Mouse (Mus musculus): ENCODE results near the gene Reck.

Reck gene

DNA sequence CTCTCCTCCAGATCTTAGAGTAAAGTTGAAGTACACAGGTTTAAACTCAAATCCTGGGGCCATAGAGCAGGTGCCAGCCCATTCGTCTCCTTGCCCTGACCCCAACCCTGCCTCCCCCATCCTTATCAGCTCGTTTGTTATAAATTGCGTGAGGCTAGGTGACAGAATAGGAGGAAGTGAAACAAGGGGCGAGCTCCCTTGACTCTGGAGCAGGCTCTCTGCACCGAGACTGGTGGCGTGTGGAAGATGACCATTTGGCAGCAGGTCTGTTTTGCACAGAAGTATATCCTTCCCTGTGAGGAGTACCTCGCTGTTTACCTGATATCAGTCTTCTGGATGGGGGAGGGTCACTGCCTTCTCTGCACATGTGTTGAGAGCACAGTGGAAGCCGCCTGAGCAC lies 23.9 kb downstream of the Reck start:
- in situ Hi-C loops (cut with MboI, MseI), result loop anchor here (10.0 kb wide), 1 partner anchor 216 kb away; no protein-coding TSS in a partner anchor

DNA sequence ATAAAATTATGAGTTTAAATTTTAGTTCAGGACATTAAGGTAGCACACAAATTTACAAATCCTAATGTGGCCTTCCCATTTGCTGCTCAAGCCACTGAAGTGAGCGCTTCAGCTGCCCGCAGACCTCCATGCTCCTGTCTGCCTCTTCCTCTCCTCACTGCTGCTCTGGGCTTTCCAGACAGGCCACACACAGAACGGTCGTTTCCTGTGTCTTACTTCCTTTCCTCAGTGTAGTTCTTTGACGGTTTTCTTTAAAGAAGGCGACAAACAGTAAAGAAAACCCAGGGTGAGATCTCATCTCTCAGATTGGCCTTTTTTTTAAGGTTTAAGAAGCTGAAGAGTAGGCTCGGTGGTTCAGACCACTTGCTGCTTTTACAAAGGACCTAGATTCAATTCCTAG lies 28.4 kb downstream of the Reck start:
- in situ Hi-C loops (cut with MboI, MseI), result no loop called here

DNA sequence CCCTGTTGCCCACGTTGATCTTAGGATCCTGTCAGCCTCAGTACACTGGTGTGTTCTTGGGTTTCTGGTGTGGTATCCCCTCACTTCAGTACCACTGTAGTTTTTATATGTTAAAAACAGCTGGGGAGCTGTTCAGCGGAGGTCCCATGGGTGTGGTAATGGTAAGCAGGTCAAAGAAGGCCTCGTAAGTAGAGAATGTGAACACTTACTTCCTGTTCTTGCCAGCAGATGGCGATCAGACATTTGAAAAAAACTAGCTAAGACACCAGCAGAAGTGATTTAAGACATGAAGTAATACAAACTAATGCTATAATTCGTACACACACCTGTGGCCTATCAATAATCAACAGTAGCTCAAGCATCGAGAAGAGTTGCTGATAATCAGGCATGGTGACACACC lies 31.1 kb downstream of the Reck start:
- in situ Hi-C loops (cut with MboI, MseI), result no loop called here

DNA sequence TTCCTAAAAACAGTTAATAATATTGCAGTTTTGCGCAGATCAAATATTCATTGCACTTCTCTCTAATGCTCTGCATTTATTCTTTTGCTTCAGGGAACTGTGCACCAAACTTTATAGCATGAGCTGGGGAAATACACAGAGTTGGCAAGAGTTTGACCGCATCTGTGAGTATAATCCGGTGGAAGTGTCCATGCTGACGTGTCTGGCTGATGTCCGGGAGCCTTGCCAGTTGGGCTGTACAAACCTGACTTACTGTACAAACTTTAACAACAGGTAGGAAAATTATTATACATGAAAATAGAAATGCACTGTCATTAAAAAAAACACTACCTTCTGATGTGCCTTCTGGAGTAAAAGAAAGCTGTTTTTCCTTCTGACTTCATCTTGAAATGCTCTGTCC lies 42.9 kb downstream of the Reck start:
- in situ Hi-C loops (cut with MboI, MseI), result no loop called here

DNA sequence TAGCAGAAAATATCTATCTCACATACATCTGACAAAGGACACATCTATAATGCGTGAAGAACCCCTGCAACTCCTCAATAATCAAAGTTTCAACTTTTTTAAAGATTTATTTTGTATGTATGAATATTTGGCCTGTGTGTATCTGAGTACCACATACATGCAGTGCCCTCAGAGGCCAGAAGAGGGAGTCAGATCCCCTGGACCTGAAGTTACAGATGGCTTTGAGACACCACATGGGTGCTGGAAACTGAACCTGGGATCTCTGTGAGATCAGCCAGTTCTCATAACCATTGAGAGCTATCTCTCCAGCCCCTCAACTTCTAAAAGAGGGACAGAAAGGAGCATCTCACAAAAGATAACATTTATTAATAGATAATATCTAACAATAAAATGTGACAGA lies 45.3 kb downstream of the Reck start:
- in situ Hi-C loops (cut with MboI, MseI), result no loop called here

DNA sequence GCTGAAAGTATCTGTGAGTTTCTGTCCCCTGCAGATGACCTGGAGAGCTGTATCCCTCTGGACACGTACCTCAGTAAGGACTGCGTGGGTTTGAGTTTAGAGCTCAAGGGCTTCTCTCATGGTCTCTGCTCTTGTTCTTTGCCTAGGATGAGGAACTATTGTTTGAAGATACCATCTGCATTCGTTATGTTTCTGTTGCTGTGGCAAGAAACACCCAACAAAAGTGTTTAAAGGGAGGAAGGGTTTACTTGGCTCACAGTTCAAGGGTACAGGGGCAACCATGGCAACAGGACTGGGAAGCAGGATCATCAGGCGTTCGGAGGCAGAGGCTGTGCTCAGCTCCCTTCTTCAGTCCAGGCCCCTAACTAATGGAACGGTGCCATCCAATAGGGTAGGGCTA lies 49.8 kb downstream of the Reck start:
- in situ Hi-C loops (cut with MboI, MseI), result loop anchor here (5.0 to 25.0 kb wide), 2 partner anchors 57 to 1062 kb away; partner anchors contain the start of genes Ccin and Grhpr

DNA sequence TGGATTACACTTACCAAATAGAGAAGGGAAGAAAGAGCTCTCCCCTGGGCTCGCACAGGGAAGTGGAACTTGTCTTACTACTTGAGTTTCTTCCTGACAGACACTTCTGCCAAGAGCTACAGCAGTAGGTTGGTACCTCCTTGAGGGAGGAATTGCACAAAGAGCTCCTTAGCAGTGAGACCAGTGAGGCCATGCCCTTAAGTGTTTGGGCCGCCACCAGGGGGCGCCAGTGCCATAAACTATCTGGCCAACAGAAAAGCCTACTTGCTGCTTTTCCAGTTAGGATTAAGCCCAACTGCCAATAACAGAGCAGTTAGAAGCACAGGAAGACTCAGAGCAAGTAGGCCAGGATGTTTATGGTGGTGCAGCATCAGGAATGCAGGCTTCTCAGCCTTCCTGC lies 50.4 kb downstream of the Reck start:
- in situ Hi-C loops (cut with MboI, MseI), result loop anchor here (5.0 to 25.0 kb wide), 2 partner anchors 57 to 1062 kb away; partner anchors contain the start of genes Ccin and Grhpr

DNA sequence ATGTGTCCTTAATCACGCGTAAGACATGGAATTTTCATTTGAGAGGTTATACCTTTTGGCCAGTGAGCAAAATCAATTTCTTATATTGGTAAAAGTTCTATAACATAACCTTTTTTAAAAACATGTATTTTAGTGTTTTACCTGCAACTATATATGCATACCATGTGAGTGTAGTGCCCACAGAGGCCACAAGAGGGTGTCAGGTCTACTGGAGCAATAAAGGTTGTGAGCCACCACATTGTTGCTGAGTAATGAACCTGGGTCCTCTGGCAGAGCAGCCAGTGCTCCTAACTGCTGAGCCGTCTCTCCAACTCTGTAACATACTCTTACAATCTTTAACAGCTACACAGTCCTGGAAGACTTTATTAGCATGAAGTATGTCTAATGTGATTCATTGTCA lies 52.5 kb downstream of the Reck start:
- in situ Hi-C loops (cut with MboI, MseI), result loop anchor here (5.0 to 25.0 kb wide), 2 partner anchors 54 to 1059 kb away; partner anchors contain the start of genes Ccin and Grhpr

DNA sequence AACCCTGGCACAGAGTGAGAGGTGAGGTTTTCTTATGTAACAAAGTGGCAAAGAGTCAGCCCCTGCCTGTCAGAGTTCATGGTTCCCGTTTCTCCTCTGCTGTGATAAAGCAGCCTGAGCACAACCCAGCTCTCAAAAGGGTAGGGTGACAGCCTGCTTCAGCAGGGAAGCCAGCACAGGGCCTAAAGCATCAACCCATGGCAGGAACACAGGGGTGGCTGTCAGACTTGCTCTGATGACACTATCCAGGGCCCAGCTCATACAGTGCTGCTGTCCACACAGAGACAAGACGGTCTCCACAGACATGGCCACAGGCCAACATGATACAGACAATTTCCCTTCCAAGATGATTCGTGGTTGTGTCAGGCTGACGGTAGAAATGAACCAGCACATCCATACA lies 56.5 kb downstream of the Reck start:
- in situ Hi-C loops (cut with MboI, MseI), result loop anchor here (25.0 kb wide), 1 partner anchor 1055 kb away; the partner anchor contains the start of gene Grhpr

DNA sequence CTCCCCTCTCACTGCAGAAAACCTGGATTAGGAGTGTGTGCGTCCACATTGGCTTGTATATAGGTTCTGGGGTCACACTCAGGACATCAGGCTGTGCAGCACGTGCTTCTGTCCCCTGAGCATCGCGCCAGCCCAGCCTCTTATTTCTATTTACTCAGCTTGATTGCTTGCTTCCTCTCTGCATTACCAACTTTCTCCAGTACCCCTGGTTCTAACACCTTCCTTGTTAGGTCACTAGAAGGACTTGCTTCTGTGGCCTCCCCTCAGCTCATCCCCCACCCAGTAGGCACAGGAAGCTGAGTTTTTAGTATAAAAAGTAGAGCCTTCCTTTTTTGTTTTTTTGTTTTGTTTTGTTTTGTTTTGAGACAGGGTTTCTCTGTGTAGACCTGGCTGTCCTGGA lies 60.9 kb downstream of the Reck start:
- in situ Hi-C loops (cut with MboI, MseI), result loop anchor here (25.0 kb wide), 1 partner anchor 1051 kb away; the partner anchor contains the start of gene Grhpr

DNA sequence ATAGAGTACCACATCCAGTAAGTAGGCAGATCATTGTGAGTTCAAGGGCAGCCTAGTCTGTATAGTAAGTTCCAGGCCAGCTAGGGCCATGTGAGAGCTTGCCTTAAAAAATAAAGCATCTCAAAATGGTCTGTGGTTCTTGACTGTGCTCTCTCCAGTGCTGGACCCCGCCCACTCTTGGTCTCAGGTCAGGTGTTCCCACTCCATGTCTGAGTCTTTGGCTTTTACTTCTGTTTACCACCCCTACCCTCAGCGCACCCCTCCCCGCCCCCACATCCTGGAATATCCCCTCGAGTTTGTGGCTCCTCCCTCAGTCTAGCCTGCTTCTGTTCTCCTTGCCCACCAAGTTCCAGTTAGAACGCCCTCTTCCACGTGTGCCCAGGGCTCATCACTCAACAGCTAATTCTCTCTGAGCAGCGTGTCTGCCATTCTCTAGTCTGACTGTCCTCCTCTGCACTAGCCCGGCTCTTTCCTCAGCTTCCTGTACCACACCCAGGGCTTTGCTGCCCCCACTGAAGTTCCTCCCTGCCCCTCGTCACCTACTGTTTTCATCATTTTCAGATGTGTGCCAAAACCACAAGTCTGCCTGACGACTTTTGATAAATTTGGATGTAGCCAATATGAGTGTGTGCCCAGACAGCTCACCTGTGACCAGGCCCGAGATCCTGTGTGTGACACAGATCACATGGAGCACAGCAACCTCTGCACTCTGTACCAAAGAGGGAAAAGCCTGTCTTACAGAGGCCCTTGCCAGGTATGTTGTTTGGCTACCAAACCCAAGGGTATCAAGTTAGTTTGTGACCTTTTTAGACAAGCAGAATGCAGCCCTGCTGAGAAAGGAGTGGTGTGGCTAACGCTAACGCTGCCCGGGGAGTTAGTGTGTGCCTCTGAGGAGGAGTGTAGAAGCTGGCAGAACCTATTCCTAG lies 61.7 kb downstream of the Reck start:
- in situ Hi-C loops (cut with MboI, MseI), result loop anchor here (25.0 kb wide), 1 partner anchor 1050 kb away; the partner anchor contains the start of gene Grhpr

DNA sequence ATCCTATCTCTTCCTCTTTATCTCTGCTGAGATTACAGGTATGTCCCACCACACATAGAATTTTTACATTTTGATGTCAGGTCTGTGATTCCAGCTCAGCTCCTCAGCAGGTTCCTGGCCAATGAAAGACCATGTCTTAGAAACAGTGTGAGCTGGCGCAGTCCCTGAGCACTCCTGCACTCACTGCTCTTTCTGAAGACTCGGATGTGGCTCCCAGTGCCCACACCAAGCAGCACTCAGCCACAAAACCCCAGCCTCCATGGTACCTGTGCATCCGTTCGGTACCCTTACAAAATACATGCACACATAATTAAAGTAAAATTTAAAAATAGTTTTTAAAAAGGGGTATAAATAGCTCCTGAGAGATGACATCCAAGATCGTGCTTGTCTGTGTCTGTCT lies 66.0 kb downstream of the Reck start:
- in situ Hi-C loops (cut with MboI, MseI), result loop anchor here (25.0 kb wide), 1 partner anchor 1046 kb away; the partner anchor contains the start of gene Grhpr

DNA sequence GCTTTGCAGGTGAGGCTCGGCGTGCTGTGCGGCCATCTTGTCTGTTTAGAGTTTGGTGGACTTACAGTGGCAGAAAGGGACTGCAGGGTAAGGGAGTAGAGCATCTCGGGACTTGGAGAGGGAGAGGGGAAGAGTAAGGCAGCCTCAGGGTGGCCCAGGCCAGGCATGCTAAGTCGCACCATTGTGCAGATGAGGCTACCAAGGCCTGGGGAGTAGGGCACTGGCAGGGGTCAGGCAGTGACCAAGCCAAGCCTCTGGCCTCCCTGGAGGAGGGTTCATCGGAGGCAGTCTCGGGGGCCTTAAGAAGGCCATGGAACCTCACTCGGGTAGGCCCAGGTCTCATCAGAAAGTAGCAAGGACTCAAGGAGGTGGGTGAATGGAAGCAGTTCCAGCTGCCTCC lies 67.1 kb downstream of the Reck start:
- in situ Hi-C loops (cut with MboI, MseI), result loop anchor here (25.0 kb wide), 1 partner anchor 1045 kb away; the partner anchor contains the start of gene Grhpr

DNA sequence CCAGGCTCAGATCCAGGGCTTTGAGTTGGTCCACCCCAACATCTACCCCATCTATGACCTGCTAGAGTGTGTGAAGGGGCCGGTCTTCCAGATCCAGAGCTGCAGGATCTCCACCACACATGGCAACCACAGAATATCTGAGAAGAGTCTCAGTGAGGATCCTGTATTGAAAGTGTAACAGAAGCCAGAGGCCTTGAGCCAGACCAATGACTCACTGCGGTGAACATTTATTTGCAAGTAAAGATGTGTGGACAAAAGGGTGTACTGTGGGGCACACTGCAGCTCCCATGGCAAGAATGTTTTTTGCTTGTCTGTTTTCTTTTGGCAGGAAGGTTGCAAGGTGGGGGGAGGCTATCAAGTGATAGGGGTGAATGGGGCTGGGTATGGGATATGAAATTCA lies 72.2 kb downstream of the Reck start:
- in situ Hi-C loops (cut with MboI, MseI), result loop anchor here (25.0 kb wide), 1 partner anchor 1040 kb away; the partner anchor contains the start of gene Grhpr

DNA sequence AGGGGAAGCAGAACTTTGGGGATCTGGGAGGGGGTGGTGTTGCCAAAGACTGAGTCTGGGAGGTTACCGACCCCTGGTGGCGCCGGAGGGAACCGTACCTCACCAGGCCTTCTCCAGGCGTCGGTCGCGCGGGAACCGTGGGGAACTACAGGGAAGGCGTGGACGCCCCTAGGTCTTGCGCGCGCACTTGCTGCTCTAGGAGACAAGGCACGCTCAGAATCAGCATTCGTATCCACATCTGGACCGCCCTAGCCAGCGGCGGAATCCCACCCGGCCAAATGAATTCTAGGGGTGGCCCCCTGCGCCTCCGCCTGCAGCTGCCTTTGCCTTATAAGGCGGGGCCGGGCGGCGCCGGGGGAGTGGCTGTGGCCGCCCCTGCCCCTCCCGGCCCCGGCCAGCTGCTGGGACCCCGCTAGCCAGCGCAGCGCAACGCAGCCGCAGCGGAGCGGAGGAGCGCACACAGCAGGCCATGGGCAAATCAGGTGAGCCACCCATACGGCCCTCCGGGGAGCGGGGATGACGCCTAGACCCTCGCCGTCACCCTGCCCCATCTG lies 82.0 kb downstream of the Reck start, which contains the start of gene Glipr2:
Gene Glipr2, plus strand, starts transcription at position 110 of the 554 bp plus-strand sequence.
- in situ Hi-C loops (cut with MboI, MseI), result no loop called here

DNA sequence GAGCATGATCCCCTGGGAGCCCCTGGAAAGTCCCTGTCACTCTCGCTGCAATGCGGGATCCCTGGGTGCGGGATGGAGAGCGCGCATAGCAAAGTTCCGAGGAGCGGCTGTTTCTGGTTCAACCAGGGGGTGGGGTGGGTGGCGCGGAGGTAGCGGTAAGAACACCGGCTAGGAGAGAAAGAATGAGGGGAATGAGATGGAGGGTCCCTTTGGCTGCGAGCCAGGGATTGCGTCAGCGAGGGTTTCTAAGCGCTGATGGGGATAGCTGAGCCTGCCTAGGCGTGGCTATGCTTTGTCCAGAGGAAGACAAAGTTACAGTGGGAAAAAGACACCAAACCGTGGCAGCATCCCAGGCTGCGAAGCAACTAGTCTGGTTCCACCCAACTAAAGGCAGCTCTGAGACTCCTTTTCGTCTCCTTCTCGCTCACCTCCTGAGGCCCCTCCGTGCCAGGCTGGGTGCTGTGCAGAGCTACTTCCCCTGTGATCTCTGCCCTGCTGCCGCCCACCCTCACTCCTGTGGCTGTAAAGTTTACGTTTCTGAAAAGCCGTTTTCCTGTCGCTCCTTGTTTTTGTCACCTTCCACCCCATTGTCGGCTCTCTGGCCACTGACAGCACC lies 82.6 kb downstream of the Reck start:
- in situ Hi-C loops (cut with MboI, MseI), result no loop called here

DNA sequence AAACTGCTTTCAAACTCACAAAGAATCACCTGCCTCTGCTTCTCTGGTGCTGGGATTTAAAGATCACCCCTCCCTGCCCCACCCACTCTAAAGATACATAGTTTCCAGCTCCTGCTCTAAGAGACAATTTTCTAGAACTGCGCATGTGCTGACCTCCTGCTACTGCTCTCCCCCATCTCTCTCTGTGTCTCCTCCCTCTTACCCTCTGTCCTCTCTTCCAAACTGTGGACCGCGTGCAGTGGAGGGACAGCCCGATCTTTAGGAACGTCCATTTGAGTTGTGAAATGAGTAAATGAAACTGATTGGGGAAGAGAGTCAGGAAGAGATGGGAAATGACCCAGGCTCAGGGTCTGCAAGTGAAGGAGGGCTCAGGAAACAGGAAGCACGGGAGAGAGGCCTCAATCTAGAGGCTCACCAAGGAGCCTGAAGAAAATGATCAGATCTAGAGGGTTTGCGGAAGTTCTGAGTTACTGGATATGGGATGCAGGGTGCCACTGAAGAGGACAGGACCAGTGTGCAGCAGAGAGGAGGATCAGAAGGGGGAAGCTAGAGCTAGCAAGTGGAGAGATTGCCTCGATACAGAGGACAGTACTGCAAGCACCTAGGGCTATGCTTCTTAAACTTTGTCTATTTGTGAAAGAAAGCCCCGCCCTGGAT lies 84.3 kb downstream of the Reck start:
- in situ Hi-C loops (cut with MboI, MseI), result loop anchor here (10.0 kb wide), 1 partner anchor 945 kb away; the partner anchor contains the start of gene Fancg

DNA sequence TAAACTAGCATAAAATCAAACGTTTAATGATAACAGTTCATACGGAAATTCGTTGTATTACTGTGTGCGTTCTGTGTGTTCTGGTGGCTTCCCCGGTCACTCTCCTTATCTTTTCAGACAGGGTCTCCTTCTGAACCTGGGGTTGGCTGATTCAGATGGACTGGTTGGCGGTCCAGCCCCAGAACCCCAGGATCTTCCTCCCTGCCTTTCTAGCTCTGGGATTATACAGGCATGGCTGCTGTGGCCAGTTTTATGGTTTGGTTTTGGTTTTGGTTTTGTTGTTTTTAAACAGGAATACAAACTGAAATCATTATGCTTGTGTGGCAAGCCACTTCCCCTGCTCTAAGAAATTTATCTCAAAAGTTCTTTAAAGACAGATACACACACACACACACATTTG lies 84.9 kb downstream of the Reck start:
- in situ Hi-C loops (cut with MboI, MseI), result loop anchor here (10.0 kb wide), 1 partner anchor 945 kb away; the partner anchor contains the start of gene Fancg

DNA sequence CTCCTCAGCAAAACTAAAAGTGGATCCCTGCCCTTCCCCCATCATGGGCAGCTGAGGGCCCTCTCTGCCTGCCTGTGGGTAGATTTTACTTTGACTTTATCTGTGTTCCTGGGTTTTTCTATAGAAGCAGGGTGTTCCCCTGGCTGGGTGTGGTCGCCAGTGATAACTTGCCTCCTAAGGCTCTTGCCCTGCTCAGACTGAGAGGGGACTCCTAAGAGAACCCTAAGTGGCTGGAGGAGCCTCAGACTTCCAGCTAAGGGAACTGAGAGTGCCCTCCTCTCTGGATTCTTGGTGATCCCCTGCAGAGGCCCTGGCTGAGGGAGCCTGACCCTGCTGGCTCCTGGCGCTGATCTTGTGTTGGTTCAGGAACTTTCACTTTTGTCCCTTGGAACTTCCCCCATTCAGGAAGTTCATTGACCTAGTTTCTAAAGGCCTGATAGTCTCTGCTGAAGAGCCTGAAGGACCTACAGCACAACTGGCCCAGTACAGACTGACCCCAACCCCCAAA lies 89.0 kb downstream of the Reck start:
- in situ Hi-C loops (cut with MboI, MseI), result loop anchor here (10.0 kb wide), 1 partner anchor 950 kb away; the partner anchor contains the start of gene Fancg

DNA sequence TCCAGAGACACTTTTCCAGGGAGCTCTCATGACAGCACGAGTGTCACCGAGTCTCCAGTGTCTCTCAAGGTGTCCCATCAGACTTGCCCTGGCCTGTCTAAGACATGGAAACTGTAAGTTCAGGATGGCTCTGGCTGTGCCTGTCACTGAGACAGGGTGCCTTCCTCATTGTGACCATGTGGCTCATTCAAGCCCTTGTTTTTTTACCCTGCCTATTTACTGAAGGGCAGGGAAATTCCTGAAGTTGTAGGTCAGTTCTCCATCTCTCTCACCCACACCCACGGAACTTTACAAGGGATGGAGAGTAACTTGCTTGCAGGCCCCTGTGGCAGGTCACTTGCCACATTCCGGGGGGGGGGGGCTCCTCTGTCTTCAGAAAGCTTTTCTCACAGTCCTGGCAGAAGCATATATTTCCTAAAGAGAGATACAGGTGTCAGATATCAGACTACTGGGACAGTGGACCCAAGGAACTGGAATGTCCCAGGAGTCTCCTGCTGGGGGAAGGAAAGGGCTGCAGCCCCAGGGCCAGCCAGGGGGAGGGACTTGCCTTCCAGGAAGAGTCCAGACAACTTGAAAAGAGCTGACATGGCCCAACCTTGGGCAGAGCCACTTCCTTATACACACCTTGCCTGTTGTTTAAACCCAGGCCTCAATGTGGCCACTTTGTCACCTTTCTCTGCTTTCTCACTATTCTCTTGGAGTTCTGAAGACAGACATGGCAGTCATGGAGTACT lies 89.8 kb downstream of the Reck start:
- in situ Hi-C loops (cut with MboI, MseI), result loop anchor here (10.0 kb wide), 1 partner anchor 950 kb away; the partner anchor contains the start of gene Fancg

All from T-helper 1 cell (primary cell).